Mouse (Mus musculus): ENCODE measurements around the gene Rbms1.
"Not testable (repeated sequence)": the region's sequence is repeated elsewhere in the genome, so short reads cannot be mapped to it uniquely, and the experiment has no call there.

The Rbms1 gene

DNA sequence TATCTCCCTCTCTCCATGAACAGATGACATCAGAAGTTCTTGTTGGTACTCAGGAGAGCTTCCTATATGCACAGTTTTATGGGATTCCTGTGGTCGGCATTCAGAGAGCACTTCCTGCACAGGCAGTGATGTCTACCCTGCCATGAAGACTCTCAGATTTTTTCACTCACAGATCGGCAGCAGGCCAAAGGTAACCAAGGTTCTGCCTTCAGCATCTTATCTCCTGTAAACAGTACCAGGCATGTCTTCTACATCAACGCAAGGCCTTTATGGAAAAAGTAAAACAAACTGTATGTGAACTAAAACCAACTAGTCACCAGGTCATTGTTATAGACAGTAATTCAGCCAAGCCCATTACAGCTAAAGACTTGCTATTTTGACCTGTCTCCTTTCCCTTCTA is 115.0 kb downstream of the Rbms1 start:
- DNase-seq (ENCODE audit: low spot score in 2 of 2) = no peak

DNA sequence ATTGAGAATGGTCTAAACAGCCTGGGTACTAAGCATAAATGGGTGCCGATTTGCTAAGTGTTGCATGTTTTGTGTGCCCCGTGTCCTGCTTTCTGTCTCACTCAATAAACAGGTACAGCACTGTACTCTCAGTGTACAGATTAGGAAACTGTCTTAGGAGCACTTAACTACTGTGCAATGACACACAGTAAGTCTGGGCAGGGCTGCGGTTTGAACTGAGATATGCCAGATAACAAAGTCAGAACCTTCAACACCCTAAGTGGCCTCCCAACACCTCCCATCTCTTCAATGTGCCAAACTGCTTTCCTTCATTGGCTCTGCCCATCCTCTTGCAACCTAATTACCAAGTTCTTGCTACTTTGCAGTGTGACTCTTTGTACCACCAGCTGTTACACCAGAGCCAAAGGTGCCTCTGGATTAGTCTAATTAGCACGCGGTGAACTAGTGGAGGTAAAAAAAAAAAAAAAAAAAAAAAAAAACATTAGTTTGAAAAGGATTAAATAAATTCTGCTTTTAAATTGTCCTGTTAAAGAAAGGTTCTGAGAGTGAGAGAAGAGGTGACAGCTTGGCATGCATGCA is 117.6 kb downstream of the Rbms1 start:
- DNase-seq (ENCODE audit: low spot score in 2 of 2) = no peak

DNA sequence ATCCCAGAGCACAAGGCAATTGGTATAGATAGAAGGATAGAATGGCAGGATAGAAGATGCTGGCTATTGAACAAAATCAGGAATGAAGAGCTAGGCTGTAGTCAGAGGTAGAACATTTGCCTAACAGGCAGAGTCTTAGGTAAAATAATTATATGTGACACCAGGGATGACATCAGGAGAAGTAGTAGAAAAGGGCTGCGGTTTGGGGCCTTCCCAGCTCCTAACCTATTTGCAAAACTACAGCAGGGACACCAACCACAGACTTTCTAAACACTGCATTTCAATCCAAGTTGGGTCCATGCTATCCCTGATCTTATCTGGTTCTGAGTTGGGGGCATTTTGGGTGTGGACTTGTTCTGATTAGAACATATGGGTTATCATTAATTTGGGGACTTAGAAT is 118.7 kb downstream of the Rbms1 start:
- no peak for DNase-seq (ENCODE audit: low spot score in 2 of 2)

DNA sequence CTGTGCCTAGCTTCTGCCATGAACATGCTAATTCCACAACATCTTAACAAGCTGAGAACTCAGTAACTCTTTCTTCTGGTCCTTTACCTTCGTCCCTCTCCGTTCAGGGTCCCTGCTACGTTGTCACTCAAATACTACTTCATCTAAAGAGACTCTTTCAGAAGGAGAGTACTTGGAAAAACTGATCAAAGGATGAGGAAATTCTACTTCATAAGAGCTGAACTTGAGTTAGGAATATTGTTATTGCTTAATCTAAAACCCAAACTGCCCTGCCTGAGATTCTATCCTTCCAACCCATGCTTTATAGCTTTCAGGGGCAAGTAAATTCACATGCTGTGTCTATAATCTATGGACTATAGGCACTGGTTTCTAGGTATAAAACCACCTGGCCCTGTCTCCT is 119.4 kb downstream of the Rbms1 start:
- no peak for DNase-seq (ENCODE audit: low spot score in 2 of 2)

DNA sequence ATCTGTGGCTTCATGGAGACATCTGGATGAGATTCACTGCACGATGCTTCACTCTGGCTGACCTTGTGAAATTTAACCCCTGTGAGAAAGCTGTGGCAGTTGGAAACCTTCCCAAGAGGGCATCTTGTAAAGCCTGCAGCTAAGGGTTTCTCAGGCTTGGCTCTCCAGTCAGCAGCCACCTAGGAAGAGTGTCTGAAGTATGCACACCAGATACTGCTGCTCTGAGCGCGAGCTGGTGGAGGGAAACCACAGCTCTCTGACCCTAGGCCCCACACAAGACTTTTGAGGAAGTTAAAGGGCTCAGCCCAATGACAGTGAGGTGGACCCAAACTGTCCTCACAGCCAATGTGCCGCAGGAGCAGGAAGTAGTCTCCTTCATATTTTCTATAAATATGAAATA is 120.0 kb downstream of the Rbms1 start:
- DNase-seq (ENCODE audit: low spot score in 2 of 2) = no peak

DNA sequence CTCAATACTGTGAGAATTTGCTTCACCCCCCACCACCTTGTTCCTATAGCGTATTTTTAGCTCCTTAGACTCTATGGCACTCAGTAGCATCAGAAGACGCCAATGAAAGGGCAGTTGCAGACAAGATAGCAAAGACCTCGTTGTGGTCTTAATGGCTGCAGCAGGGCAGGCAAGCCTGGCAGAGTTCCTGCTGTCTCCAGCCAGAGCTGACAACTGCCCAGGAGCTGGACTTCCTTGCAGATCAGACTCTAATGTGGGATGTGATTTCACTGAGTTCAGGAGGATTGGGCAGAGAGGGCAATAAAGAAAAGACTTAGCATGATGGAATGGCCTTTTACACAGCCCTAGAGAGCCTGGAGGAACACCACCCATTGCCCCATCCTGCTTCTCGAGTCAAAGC is 122.1 kb downstream of the Rbms1 start:
- DNase-seq (ENCODE audit: low spot score in 2 of 2) = no peak

DNA sequence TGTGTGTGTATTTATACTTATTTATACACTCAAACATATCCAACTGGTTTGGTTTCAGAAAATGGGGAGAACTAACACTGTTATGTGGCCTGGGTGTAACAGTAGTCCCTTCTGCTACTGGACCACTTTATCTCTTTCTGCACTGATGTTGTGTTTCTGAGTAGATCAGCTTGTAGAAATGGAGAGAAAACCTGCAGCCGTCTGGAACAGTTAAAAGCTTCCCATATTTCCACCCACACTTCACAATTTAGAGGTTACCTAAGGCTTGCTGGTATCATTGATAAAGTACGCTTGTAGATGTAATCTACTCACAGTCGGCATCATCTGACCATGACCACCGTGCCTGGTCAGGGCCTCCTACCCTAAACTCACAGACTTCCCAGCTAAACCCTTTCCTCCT is 123.5 kb downstream of the Rbms1 start:
- DNase-seq (ENCODE audit: low spot score in 2 of 2) = no peak

DNA sequence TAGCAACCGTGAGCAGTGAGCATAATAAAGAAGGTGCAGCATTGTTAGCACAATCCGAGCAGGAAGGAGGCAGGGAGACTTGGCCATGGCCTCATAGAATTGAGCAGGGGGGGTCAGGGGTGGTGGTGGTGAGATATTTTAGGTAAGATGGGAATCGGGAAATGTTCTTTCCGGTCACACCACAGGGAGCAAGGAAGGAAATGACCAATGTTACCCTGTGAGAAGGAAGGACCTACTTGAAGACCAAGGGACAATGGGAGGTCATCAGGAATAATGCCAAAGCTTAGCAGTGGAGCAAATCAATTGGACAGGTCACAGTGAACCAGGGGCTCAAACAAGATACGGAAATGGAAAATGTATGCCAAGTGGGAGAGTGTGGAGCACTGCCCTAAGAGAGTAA is 124.1 kb downstream of the Rbms1 start:
- no peak for DNase-seq (ENCODE audit: low spot score in 2 of 2)

DNA sequence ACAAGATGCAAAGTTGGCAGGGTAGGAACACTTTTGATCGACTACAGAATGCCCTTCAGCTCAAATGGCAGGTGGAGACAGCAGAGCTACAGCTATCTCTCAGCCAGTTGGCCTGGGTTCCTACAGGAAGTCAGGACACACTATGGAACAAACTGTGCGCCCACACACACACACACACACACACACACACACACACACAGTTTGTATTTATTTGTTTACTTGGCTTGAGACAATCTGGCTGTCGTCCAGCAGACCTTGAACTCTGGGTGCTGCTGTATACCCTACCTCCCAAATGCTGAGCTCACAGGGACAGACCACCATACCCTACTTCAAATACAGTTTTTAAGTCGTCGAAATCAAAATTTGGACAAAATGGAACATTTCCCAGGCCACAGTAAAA is 125.4 kb downstream of the Rbms1 start:
- DNase-seq (ENCODE audit: low spot score in 2 of 2) = no peak

DNA sequence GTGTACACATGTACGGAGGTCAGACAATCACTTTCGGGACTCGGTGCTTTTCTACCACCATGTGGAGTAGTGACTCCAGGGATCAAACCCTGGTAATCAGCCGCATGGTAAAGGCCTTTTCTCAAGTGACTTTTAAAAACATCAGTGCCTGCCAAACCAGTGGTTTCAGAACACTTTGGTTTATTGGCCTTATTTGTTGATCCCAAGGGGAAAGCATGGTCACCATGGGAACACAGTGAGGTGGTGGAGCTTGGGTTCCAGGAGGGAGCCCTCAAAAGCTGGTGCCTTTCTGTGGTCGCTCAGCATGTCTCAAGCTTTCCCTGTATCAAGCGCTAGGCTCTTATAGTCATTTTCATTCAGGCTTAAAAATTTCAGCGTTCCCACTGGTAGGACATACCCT is 126.8 kb downstream of the Rbms1 start:
- no peak for DNase-seq (ENCODE audit: low spot score in 2 of 2)

DNA sequence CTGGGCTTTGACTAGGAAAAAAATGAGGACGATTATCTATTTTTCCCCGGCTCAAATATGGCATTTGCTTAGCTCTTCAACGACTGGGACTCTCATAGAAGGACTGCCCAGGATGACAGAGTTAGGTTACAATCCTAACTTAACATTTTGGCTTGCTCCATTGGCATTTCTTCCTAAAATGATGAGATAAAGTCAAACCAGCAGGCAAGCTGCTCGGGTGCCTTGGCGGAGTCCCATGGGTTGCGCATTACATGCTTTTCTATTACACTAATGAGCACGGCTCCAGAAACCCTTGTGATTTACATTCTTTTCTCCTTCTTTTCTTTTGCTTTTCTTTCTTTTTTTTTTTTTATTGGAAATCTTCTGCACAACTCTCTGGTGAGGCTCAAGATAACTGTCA is 128.7 kb downstream of the Rbms1 start:
- no peak for DNase-seq (ENCODE audit: low spot score in 2 of 2)

DNA sequence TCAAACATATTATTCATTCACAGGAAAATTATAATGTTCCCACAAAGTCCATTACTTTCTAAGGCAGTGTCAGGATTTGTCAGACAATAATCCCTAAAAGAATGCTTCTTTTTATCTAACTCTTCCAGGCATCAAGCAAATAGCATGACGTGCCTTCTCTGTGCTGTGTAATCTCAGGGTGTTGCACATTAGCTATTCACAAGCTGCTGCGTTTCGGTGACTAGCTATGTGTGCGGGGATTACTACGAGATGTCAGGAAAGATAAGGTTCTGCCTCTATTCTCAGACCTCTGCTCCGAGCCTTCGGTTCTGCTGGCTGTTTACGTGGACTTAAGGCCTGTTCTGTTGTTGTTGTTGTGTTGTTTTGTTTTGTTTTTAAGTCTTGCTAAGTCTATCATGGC is 130.7 kb downstream of the Rbms1 start:
- no peak for DNase-seq (ENCODE audit: low spot score in 2 of 2)

DNA sequence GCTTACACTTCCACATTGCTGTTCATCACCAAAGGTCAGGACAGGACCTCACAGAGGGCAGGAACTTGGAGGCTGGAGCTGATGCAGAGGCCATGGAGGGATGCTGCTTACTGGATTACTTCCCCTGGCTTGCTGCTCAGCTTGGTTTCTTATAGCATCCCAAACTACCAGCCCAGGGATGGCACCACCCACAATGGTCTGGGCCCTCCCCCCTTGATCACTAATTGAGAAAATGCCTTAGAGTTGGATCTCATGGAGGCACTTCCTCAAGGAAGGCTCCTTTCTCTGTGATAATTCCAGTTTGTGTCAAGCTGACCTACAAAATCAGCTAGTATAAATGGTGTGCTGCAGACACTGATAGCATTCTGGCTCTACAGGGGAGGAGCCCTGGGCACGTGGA is 132.5 kb downstream of the Rbms1 start:
- DNase-seq (ENCODE audit: low spot score in 2 of 2) = not testable (repeated sequence)

DNA sequence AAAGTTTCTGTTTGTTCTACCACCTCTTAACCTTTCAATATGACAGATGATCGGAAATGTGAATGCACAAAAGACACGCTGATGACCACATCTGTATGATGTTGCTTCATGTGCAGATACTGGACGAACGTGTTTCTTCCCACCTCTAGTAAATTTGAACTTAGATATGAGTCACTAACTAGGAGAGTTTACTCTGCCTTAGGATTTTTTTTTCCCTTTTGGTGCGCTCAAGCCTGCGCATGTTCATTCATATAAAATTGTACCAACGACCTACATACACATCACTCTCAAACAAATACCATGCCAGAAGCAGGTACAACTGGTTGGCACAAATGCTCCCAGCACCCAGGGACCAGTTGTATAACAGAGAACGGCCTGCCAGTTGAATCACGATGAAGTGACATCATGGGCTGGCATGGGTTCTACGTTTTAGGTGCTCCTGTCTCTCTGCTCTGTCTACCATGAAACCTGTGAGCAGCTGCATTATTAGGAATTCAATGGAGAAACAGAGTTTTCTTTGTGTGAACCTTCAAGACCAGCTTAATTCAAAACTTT is 134.0 kb downstream of the Rbms1 start:
- no peak for DNase-seq (ENCODE audit: low spot score in 2 of 2)

DNA sequence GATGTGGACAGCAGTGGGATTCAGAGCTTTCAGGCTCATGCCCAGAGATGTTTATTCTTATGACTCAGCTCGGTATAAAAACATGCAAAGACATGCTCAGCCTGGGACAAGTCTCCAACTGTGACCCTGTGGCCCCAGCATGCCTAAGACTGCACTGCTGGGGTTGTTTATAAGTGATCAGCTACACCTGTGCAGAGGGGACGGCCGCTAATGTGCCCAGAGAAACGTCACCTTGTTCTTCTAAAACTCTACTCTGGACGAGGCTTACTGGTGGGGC is 135.9 kb downstream of the Rbms1 start:
- DNase-seq (ENCODE audit: low spot score in 2 of 2) = no peak

DNA sequence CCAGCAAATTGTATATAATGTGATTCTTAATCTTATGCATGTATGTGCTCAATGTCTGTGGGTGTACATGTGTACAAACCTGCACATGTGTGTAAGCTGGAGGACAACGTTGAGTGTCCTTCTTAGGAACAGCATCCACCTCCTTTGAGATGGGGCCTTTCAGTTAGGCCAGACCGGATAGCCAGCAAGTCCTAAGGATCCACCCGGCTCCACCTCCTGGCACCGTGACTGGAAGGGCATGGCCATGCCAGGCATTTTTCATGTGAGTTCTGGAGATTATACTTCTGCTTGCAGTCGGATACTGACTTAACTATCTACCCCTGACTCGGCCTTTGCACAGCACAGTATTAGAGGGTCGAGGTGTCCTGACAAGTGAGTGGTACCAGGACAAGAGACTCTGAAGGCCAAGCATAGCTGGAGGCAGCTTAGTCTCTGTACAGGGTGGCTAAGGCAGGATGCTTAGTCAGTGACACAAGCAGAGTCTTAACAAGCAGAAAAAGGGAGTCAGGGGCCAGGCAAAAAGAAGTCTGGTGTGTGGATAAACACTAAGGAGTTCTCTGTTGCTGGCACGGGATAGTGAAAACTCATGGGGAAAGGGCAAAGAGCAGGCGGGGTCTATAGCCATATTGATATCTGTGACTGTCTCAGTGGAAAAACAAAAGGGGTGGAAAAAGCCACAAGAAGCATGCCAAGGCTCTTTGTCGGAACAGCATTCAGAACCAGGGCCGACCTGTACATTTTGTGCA is 136.4 kb downstream of the Rbms1 start:
- no peak for DNase-seq (ENCODE audit: low spot score in 2 of 2)

DNA sequence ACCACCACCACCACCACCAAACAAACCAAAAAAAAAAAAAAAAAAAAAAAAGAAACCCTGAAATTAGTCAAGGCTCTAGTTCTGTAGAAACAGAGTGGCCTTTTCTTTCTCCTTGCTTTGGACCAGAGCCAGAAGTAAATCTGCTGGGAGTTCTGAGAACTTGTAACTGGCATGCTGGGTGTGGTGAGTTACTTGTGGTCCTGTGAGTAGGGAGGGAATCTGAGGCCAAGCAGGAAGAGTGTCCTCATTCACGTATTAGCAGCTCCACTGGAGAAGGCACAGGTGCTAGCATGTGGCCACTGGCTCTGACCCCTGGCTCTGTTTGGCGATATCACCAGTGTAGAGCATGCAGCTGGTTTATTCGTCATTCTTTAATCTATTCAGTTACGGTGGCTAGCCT is 137.3 kb downstream of the Rbms1 start:
- no peak for DNase-seq (ENCODE audit: low spot score in 2 of 2)

DNA sequence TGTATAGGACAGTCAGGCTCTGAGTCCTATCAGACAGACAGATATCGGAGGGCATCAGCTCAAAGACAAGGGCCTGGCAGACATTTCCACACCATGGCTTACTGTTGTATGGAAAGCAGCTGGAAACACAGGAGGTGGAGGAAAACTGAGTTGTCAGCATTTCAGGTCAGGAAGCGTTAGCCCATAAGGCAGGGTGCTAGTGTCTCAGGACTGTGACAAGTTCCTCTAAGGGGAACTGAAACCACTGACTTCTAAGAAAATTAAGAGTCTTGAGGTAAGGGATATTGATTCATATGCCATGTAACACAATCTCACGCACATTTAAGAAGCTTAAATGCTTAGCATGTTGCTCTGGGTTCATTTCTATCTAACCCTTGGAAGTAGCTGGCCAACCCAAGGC is 141.4 kb downstream of the Rbms1 start:
- no peak for DNase-seq (ENCODE audit: low spot score in 2 of 2)

DNA sequence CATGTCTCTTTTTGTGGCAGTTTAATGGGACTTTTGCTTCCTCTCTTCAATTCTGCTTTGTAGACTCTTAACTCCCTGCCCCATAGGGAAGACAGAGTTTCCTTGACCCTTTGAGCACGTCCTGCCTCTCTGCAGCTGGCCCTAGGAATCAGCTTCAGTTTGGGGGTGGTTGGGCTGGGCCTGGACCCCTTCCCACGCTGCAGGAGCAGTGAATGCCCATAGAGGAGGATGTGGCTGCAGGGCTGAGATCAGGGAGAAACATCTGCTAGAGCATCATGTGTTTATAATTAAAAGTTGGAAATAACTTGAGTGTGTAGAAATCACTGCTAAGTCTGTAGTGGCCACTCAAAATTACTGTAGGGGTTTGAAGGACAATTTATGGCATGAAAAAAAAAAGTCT is 144.4 kb downstream of the Rbms1 start:
- no peak for DNase-seq (ENCODE audit: low spot score in 2 of 2)

DNA sequence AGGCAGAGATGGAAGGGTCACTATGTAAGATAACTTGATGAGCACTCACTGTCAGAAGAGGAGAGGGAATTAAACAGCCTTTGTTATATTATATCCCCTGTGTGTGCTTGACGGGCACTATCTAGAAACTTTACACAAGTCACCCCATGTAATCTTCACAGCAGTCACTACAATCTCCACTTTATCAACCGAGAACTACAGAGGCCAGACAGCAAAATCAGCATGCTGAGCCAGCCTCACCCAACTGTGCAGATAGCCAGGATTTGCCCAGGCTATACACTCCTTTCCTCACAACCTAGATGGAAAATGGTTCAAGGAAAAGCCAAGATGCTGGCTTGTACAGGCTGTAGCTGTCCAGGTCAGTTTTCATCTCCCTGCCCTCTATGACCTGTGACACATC is 146.7 kb downstream of the Rbms1 start:
- no peak for DNase-seq (ENCODE audit: low spot score in 2 of 2)

DNA sequence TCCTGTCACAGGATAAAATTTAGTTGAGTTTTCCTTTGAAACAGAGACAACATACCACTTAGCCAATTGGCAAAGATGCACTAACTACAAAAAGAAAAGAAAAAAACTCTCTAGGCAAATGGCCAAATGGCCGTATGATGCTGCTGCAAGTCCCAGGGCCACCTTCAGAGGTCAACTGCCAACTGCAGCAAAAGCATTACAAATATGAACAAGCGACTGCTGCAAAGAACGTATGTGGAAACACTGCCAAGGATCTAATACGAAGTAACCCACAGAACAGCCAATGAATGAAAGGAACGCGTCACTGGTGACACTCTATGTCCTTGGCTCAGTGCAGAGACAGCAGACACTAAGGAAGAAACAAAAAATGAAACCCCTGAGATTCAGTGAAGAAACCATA is 148.2 kb downstream of the Rbms1 start:
- no peak for DNase-seq (ENCODE audit: low spot score in 2 of 2)

DNA sequence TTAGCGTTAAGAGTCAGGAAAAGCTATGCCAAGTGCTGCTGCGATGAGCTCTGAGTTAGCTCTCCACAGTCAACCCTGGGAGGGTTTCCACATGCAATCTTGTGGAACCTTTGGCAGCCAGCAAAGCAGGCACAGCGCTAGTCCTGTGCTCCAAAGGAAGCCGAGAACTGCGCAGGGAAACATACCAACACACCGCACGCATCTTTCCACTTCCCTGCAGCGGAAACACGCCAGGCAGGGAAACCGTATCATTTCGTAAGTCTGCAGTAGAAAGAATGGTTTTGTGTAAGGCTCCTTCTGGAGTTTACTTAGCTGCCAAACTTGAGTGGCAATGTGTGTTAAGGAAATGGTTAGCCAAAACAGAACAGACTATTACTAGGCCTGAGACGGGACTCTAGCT is 150.0 kb downstream of the Rbms1 start:
- no peak for DNase-seq (ENCODE audit: low spot score in 2 of 2)

DNA sequence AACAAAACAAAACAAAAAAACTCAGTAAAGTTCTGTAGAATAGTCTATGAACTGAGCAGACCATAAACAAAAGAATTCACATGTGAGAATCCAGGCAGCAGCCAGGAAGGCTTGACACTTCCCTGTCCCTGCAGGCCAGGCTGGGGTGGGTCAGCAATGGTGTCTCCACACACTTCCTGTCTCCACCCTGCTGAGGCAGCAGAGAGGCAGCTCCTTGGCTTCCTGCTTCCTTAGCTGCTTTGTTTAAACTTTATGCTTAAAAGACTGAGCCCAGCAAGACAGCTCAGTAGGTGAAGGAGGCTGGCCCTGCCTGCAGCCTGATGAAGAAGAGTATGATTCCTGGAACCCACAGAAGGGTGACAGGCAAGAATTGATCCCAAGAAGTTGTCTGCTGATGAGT is 152.4 kb downstream of the Rbms1 start:
- peak; percentile 46 to 69 for DNase-seq (ENCODE audit: low spot score in 2 of 2)

DNA sequence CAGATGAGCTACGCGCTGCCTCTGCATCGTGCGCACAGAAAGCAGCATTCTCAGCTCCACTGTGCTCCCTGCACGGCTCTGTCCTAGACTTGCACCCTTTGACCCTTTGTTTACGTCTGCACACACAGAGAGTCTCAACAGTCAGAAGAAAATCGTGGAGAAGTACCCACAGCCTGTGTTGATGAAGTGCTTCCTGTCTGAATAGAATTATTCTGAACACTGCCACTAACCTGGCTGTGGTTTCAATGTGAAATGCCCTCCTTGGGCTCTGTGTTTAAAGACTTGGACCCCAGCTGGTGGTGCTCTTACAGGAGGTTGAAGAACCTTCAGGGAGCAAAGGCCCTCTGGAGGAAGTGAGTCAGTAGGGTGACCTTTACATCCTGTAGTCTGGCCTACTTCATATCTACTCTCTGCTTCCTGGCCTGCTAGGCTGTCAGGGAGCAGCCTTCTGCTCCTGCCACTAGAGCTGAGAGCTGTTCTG is 153.5 kb downstream of the Rbms1 start:
- no peak for DNase-seq (ENCODE audit: low spot score in 2 of 2)
